ENCODE assay signal across 20 mouse cellular contexts in the genomic region with DNA sequence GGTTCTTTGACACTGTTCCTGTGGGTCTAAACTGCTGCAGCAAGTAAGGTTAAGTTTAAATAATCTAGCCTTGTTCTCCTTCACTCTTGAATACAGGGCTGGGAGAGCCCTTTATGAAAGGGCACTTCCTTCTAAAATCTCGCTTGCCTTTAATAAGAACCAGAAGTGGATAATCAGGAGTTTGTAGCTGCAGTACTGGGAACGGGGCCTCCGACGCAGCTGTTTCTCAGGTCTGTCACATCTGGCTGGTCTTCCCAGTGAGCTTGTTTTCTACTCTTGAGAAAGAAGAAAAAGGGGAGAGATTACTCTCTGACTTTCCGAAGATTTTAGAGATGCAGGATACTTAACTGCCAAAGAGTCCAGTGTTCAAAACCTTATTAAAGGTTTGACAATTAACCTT.
"Had no signal": no experiment of that assay in that cellular context is flagged by ENCODE, and none has a peak within 500 bp of the region (broad histone marks: within the 10 kb centered on the region; RNA-seq: fewer than 3 reads in every experiment).

No protein-coding gene starts in this region.

- H3K27ac ChIP-seq: kidney, postnatal 0 days; layer of hippocampus, adult 2 months; left cerebral cortex, adult 2 months; liver, embryonic 12.5 days; liver, embryonic 15.5 days; lung, embryonic 15.5 days; stomach, embryonic 15.5 days had no signal

- H3K9me3 ChIP-seq: liver, embryonic 12.5 days; liver, embryonic 15.5 days; lung, embryonic 15.5 days; stomach, embryonic 15.5 days had no signal

- ATAC-seq: liver, embryonic 12.5 days had no signal

- H3K4me3 ChIP-seq: layer of hippocampus, adult 2 months; left cerebral cortex, adult 2 months; liver, embryonic 12.5 days; liver, embryonic 15.5 days; lung, embryonic 15.5 days; stomach, embryonic 15.5 days had no signal

- DNase-seq: kidney, adult 2 months; kidney, postnatal 25 days; layer of hippocampus, postnatal 36 days; liver; lung, adult 18-20 months; lung, postnatal 10 days; lung, postnatal 36 days; midbrain, embryonic 14.5 days; right cerebral cortex, adult 18-20 months; right cerebral cortex, postnatal 25 days; spleen, adult 18-20 months; thymus, postnatal 25 days had no signal

- H3K9ac ChIP-seq: liver, embryonic 12.5 days; liver, embryonic 15.5 days; lung, embryonic 15.5 days; stomach, embryonic 15.5 days had no signal

- H3K4me2 ChIP-seq: liver, embryonic 12.5 days; liver, embryonic 15.5 days; lung, embryonic 15.5 days; midbrain, embryonic 11.5 days; stomach, embryonic 15.5 days had no signal

- H3K36me3 ChIP-seq: liver, embryonic 12.5 days; liver, embryonic 15.5 days; lung, embryonic 15.5 days; stomach, embryonic 15.5 days had no signal

- H3K27me3 ChIP-seq: liver, embryonic 12.5 days; liver, embryonic 15.5 days; lung, embryonic 15.5 days; stomach, embryonic 15.5 days had no signal

- H3K4me1 ChIP-seq: liver, embryonic 12.5 days; liver, embryonic 15.5 days; lung, embryonic 15.5 days; stomach, embryonic 15.5 days had no signal
